Mouse (Mus musculus): ENCODE measurements at regions not wholly inside any gene's neighbourhood (a gene's known extent, or its start where the extent isn't known, plus 50 kb on each side); places are given as distances from the start of the nearest gene placed in this dataset.

DNA sequence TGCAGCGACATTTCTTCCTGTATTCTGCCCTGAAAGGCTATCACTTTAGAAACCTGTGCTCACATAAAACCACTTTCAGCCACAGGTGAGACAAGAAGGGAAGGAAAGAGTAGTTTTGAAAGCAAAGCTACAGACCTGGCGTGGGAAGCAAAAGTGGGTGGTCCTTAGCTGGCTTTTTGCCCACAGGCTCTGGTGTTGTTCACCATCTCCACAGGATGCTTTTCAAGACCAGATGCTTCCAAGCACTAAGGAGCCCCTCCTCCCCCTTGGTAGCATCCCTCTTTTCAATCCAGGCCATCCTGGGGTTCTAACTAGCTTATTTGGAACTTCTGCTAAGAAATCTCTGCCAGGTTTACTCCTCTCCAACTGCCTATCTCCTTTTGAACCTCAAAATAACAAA, 312.8 kb upstream of the Camk1g start:
- 38% methylated on average over 2 of the region's 2 CpGs for WGBS
- no peak overlapping the region for H3K9ac ChIP-seq

DNA sequence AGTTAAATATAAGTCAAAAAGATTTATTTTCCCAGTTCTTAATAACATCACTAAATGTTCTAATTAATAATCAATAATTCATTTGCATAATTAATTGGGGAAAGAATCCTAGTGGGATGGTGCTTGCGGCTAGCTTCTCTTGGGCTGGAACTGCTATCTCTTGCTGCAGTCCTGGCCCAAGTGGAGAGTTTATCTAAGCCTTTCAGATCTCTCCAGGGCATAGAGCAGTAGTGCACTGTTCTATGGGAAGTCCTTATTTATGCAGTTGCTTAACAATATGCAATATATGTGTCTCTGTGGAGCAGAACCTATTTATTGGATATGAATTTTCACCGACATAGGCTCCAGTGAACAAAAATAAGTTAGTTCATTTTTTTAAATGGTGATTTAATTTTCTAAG, 308.4 kb upstream of the Camk1g start:
- Histone ChIP-seq H3K36me3 (no peaks in the 10 kb centered on the region), H3K27me3 (no peaks in the 10 kb centered on the region), H3K4me1 (no peaks in the 10 kb centered on the region), H3K9me3 (no peaks in the 10 kb centered on the region), H3K4me2 (no peak overlapping the region), H3K9ac (no peak overlapping the region), H3K4me3 (no peak overlapping the region), H3K27ac (no peak overlapping the region)
- ATAC-seq (ENCODE audit: borderline replicate concordance, extremely low read depth, low FRiP score, low TSS enrichment) = no peak
- WGBS = 85% methylated on average over 2 of the region's 2 CpGs

More for the DNA sequence above, 312.8 kb upstream of the Camk1g start:
- Histone ChIP-seq H3K9me3 (no peaks in the 10 kb centered on the region), H3K4me1 (no peaks in the 10 kb centered on the region), H3K27ac (no peak overlapping the region), H3K4me2 (no peak overlapping the region), H3K36me3 (no peaks in the 10 kb centered on the region), H3K27me3 (no peaks in the 10 kb centered on the region), H3K4me3 (no peak overlapping the region)
- no peak for ATAC-seq (ENCODE audit: borderline replicate concordance, extremely low read depth, low FRiP score, low TSS enrichment)

DNA sequence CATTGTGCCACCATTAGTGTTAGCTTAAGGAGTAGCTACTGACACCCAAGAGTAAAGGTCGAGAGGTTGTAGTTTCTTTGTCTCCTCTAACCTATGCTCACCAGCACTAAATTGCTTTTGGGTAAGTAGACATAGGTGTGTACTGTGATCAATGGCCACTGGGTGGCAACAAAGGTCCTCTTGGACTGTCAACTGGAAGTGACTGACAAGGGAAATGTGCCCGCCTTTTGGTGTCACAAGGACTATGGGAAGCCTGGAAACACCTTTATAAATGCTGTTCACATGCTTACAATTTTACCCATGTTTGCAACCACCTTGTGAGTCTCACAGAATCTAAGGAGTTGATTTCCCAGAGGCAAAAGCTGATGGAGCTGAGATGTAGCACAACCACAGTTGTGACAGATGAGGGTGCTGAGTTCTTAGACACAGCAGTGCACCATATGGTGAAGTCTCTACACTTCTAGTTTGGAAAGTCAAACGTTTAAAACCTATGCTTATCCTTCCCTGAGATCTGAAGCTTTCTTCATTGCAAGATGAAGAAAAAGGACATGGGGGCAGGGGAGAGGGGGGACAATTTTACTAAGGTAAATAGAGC, 303.2 kb upstream of the Camk1g start:
- Histone ChIP-seq H3K27me3 (no peaks in the 10 kb centered on the region), H3K4me2 (no peak overlapping the region), H3K27ac (no peak overlapping the region), H3K4me1 (no peaks in the 10 kb centered on the region), H3K9ac (no peak overlapping the region), H3K4me3 (no peak overlapping the region), H3K9me3 (no peaks in the 10 kb centered on the region), H3K36me3 (no peaks in the 10 kb centered on the region)
- no peak for ATAC-seq (ENCODE audit: borderline replicate concordance, extremely low read depth, low FRiP score, low TSS enrichment)
- 31% methylated on average over 3 of the region's 3 CpGs for WGBS

- no peak overlapping the region for H3K27ac ChIP-seq
- H3K9ac ChIP-seq = no peak overlapping the region
- no peak overlapping the region for H3K4me2 ChIP-seq
- H3K4me1 ChIP-seq = no peaks in the 10 kb centered on the region
- no peak overlapping the region for H3K4me3 ChIP-seq
- WGBS = 77% methylated on average over 3 of the region's 3 CpGs
- H3K27me3 ChIP-seq = no peaks in the 10 kb centered on the region
- no peak for ATAC-seq (ENCODE audit: borderline replicate concordance, extremely low read depth, low FRiP score, low TSS enrichment)
- no peaks in the 10 kb centered on the region for H3K36me3 ChIP-seq
- no peaks in the 10 kb centered on the region for H3K9me3 ChIP-seq
Measured at GRCm38 (mm10) chr1:193672681-193673080, 302.6 kb upstream of the Camk1g start.

DNA sequence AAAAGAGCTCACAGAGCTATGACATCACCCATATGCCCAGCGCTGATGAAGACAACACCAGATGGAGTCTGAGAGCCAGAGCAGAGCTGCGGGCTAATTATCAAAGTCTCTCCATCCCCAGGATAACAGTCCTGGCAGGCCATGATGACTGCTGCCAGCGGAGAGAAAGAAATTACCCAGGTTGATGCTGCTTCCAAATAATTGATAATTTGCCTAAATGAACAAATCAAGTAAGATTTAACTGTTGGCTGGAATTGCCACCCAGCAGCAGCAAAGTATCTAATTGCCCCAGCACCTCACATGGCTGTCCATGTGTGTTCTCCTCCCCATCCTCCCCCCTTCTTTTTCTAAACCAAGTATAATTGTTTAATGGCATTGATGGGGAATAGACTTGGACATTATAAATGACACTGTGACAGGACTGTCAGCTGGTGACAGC, 301.7 kb upstream of the Camk1g start:
- Histone ChIP-seq H3K36me3 (no peaks in the 10 kb centered on the region), H3K9ac (no peak overlapping the region), H3K9me3 (no peaks in the 10 kb centered on the region), H3K4me3 (no peak overlapping the region), H3K4me2 (no peak overlapping the region), H3K27ac (no peak overlapping the region), H3K27me3 (no peaks in the 10 kb centered on the region), H3K4me1 (no peaks in the 10 kb centered on the region)
- ATAC-seq (ENCODE audit: borderline replicate concordance, extremely low read depth, low FRiP score, low TSS enrichment) = no peak
- 64% methylated on average over 3 of the region's 3 CpGs for WGBS

GRCm38 (mm10) chr1:193671046-193671445, 300.9 kb upstream of the Camk1g start:
- Histone ChIP-seq H3K4me1 (no peaks in the 10 kb centered on the region), H3K27me3 (no peaks in the 10 kb centered on the region), H3K4me2 (no peak overlapping the region), H3K9ac (no peak overlapping the region), H3K4me3 (no peak overlapping the region), H3K36me3 (no peaks in the 10 kb centered on the region), H3K27ac (no peak overlapping the region), H3K9me3 (no peaks in the 10 kb centered on the region)
- 81% methylated on average over 1 of the region's 1 CpGs for WGBS
- ATAC-seq (ENCODE audit: borderline replicate concordance, extremely low read depth, low FRiP score, low TSS enrichment) = no peak

DNA sequence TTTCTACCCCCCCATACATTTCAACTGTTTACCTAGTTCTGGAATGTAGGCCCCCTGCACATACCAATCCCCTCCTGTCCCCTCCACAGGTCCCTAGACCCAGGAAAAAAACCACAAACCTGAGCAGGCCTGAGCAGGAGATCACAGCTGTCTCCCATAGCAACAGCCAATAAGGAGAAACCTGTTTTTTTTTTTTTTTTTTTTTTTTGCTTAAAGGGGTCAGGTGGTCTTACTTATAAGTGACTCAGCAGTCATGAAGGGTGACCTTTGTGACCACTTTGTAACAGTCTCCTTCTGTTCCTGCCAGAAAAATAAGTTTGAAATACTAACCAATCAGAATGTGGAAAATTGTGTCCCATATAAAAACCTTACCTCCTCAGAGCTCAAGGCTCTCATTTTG, 299.9 kb upstream of the Camk1g start:
- Histone ChIP-seq H3K9me3 (no peaks in the 10 kb centered on the region), H3K36me3 (no peaks in the 10 kb centered on the region), H3K4me2 (no peak overlapping the region), H3K9ac (no peak overlapping the region), H3K27ac (no peak overlapping the region), H3K4me1 (no peaks in the 10 kb centered on the region), H3K27me3 (no peaks in the 10 kb centered on the region), H3K4me3 (no peak overlapping the region)
- no peak for ATAC-seq (ENCODE audit: borderline replicate concordance, extremely low read depth, low FRiP score, low TSS enrichment)

DNA sequence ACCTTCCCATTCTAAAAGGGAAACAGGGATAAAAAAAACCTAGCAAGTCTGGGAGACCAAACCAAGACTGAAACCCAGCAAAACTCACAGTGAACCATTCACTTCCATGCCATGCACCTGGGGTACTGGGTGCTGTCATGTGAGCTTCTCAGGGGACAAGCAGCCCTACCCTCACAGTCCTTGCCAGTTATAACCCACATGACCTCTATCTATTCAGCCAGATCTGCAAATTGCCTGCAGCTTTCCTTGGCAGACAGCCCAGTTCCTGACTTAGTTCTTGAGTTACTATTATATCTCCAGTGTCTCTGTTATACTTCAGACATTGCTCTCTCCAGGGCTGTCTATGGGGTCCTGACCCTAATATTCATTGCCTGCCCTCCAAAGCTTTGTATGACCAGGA, 298.7 kb upstream of the Camk1g start:
- H3K9me3 ChIP-seq = no peaks in the 10 kb centered on the region
- H3K36me3 ChIP-seq = no peaks in the 10 kb centered on the region
- ATAC-seq (ENCODE audit: borderline replicate concordance, extremely low read depth, low FRiP score, low TSS enrichment) = peak; percentile 37; the same call in 1 of the 2 replicates
- no peaks in the 10 kb centered on the region for H3K4me1 ChIP-seq
- H3K27me3 ChIP-seq = no peaks in the 10 kb centered on the region
- no peak overlapping the region for H3K4me2 ChIP-seq
- no peak overlapping the region for H3K4me3 ChIP-seq
- no peak overlapping the region for H3K9ac ChIP-seq
- no peak overlapping the region for H3K27ac ChIP-seq

DNA sequence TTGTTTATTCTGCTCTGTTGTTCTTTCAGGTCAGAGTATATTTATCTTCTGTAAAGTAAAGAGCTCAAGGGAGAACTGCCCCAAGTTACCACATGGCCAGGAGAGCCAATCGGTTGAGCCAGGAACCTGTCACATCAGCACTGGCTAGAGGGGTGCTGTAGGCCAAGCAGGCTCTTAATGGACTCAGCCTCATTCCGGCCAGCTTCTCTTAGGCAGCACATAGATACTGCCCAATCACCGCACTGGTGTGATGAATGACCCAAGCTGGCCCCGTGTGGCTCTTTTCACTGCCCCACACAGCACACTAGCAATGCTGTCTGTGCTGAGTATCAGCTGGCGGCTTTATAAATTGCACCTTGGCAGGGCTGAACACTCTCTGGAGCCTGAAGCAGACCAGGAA, 295.8 kb upstream of the Camk1g start:
- Histone ChIP-seq H3K4me3 (no peak overlapping the region), H3K27me3 (no peaks in the 10 kb centered on the region), H3K4me2 (no peak overlapping the region), H3K9ac (no peak overlapping the region), H3K9me3 (no peaks in the 10 kb centered on the region), H3K36me3 (no peaks in the 10 kb centered on the region), H3K27ac (no peak overlapping the region), H3K4me1 (no peaks in the 10 kb centered on the region)
- ATAC-seq (ENCODE audit: borderline replicate concordance, extremely low read depth, low FRiP score, low TSS enrichment) = no peak
- WGBS = 37% methylated on average over 5 of the region's 5 CpGs

DNA sequence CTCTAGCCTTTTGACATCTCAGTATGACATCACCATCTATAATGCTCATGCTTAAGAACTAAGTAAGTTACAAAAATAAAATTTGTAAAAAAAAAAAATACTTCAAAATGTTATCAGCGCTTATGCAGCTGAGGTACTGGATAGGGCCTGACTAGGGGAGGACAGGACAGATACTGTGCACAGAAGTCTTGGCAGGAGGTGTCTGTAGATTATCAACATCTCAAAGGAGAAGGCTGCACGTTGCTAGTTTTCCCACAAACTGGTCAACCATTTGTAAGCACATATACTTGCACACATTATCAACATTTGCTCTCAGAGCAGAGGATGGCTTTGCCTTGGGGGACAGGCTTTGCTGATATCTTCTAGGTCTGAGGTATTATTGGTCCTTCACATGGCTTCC, 294.5 kb upstream of the Camk1g start:
- no peak overlapping the region for H3K27ac ChIP-seq
- WGBS = 77% methylated on average over 2 of the region's 2 CpGs
- no peaks in the 10 kb centered on the region for H3K36me3 ChIP-seq
- H3K4me2 ChIP-seq = no peak overlapping the region
- no peaks in the 10 kb centered on the region for H3K4me1 ChIP-seq
- ATAC-seq (ENCODE audit: borderline replicate concordance, extremely low read depth, low FRiP score, low TSS enrichment) = no peak
- no peaks in the 10 kb centered on the region for H3K9me3 ChIP-seq
- H3K4me3 ChIP-seq = no peak overlapping the region
- H3K27me3 ChIP-seq = no peaks in the 10 kb centered on the region
- no peak overlapping the region for H3K9ac ChIP-seq

DNA sequence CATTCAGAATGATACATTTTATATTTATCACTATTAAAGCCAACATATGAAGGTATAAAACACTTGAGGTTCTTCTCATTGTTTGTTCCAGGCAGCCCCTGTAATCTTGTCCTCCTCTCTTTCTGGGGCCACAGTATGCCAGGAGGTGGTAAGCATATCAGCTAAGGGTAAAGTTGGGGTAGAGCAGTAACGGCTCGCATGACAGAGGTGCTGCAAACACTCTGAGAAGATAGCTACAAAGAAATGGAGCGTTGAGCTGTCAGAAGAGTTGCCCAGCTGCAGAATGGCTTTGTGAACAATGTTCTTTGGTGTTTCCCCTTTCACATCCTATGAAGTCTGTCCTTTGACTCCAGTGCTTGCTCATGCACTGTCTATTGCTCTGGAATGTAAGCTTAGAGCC, 293.5 kb upstream of the Camk1g start:
- Histone ChIP-seq H3K9ac (no peak overlapping the region), H3K4me1 (no peaks in the 10 kb centered on the region), H3K36me3 (no peaks in the 10 kb centered on the region), H3K4me2 (no peak overlapping the region), H3K9me3 (no peaks in the 10 kb centered on the region), H3K27ac (no peak overlapping the region), H3K27me3 (no peaks in the 10 kb centered on the region), H3K4me3 (no peak overlapping the region)
- WGBS = 74% methylated on average over 3 of the region's 3 CpGs
- no peak for ATAC-seq (ENCODE audit: borderline replicate concordance, extremely low read depth, low FRiP score, low TSS enrichment)

- no peak overlapping the region for H3K4me3 ChIP-seq
- WGBS = 64% methylated on average over 3 of the region's 3 CpGs
- no peaks in the 10 kb centered on the region for H3K4me1 ChIP-seq
- H3K9me3 ChIP-seq = no peaks in the 10 kb centered on the region
- H3K27ac ChIP-seq = no peak overlapping the region
- H3K4me2 ChIP-seq = no peak overlapping the region
- no peaks in the 10 kb centered on the region for H3K36me3 ChIP-seq
- no peaks in the 10 kb centered on the region for H3K27me3 ChIP-seq
- no peak for ATAC-seq (ENCODE audit: borderline replicate concordance, extremely low read depth, low FRiP score, low TSS enrichment)
- no peak overlapping the region for H3K9ac ChIP-seq
Measured at GRCm38 (mm10) chr1:193662166-193662890, 292.2 kb upstream of the Camk1g start.

GRCm38 (mm10) chr1:193661377-193661776, 291.3 kb upstream of the Camk1g start:
- H3K36me3 ChIP-seq = no peaks in the 10 kb centered on the region
- H3K27me3 ChIP-seq = no peaks in the 10 kb centered on the region
- no peak for ATAC-seq (ENCODE audit: borderline replicate concordance, extremely low read depth, low FRiP score, low TSS enrichment)
- no peak overlapping the region for H3K27ac ChIP-seq
- 48% methylated on average over 4 of the region's 4 CpGs for WGBS
- H3K4me3 ChIP-seq = no peak overlapping the region
- no peak overlapping the region for H3K9ac ChIP-seq
- H3K4me1 ChIP-seq = no peaks in the 10 kb centered on the region
- H3K9me3 ChIP-seq = no peaks in the 10 kb centered on the region
- no peak overlapping the region for H3K4me2 ChIP-seq
